Mouse (Mus musculus): ENCODE measurements around the gene Eef1akmt3. TPM values are rescaled to one million over a fixed set of nuclear protein-coding genes. Genes with fewer than 3 reads are reported as not detected.
"Not testable (repeated sequence)": the region's sequence is repeated elsewhere in the genome, so short reads cannot be mapped to it uniquely, and the experiment has no call there.

Gene Eef1akmt3
- polyA plus RNA-seq, 1 experiment: not detected

DNA sequence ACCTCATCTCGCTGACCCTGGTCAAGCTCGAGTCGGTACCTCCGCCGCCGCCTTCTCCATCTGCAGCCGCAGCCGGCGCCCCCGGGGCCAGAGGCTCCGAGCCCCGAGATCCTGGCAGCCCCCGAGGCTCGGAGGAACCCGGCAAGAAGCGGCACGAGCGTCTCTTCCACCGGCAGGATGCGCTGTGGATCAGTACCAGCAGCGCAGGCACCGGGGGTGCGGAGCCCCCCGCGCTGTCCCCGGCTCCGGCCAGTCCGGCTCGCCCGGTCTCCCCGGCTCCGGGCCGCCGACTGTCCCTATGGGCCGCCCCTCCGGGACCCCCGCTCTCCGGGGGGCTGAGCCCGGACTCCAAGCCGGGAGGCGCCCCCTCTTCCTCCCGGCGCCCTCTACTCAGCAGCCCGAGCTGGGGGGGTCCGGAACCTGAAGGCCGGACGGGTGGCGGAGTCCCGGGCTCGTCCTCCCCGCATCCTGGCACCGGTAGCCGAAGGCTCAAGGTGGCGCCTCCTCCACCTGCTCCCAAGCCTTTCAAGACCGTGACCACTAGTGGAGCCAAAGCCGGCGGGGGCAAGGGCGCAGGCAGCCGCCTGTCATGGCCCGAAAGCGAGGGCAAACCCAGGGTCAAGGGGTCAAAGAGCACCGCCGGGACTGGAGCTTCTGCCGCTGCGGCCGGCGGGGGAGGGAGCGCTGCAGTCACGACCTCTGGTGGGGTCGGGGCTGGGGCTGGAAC is 38.5 kb upstream of the Eef1akmt3 start:
- peak overlapping the region; percentile 97 for H3K27ac ChIP-seq (ENCODE audit: insufficient read depth, low read depth, low read length)
- peak overlapping the region; percentile 89 for H3K4me3 ChIP-seq (ENCODE audit: insufficient read depth, low read depth, low read length)
- WGBS: 4% methylated on average over 70 of the region's 70 CpGs
- no peak for TF ChIP-seq POLR2A (IDR thresholded peaks at IDR 0.05; ENCODE audit: insufficient read depth, low read depth, low read length)
- no peak for TF ChIP-seq CTCF (IDR thresholded peaks at IDR 0.05; ENCODE audit: insufficient read depth, low read depth, low read length)
- H3K4me1 ChIP-seq (ENCODE audit: control insufficient read depth, insufficient read depth, low read length): peaks cover 46% of the 10 kb centered on the region

DNA sequence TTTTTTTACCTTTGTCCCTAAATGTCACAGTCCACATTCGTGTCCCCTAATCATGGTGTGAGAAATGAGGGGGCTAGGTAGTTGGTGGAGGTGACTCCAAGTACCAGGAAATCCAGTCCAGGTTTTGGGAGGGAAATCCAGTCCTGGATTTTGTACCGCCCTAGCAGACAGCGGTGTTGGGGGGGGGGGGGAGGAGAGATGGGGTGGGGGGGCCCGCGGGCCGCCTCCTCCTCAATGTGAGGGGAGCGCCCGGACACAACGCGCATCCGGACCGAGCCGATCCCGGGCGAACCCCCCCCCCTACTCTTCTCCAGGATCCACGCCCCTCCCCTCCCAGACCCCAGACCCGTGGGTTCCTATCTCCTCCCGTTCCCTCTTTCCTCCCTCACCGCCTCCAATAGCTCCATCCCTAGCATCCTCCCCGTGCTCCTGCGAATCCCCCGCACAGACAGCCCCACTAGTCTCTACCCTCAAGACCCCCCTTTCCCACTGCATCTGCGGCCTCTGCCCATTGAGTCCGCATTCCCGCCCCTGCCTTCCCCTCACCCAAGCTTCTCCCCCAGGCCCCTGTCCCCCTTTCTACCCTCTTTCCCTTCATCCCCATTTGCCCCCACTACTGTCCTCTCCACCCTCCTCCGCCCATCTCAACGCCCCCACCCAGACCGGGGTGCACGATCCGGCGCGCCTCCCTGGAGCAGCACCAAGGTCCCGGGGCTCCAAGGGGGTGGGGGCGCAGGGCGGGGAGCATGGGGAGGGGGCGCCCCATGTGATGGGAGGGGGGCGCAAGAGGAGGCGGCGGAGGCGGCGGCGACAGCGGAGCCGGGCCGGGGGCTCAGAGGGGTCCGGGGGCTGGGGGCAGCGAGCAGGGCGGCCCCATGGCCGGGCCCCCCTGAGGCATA is 37.6 kb upstream of the Eef1akmt3 start:
- Histone ChIP-seq H3K4me1 (ENCODE audit: control insufficient read depth, insufficient read depth, low read length) (peaks cover 45% of the 10 kb centered on the region), H3K4me3 (ENCODE audit: insufficient read depth, low read depth, low read length) (peak overlapping the region; percentile 89), H3K27ac (ENCODE audit: insufficient read depth, low read depth, low read length) (peak overlapping the region; percentile 99)
- WGBS: 2% methylated on average over 38 of the region's 49 CpGs
- TF ChIP-seq POLR2A (IDR thresholded peaks at IDR 0.05; ENCODE audit: insufficient read depth, low read depth, low read length): 0 out of 2 replicates have a peak, but pooled peaks have one; percentile 13
- TF ChIP-seq CTCF (IDR thresholded peaks at IDR 0.05; ENCODE audit: insufficient read depth, low read depth, low read length): no peak

DNA sequence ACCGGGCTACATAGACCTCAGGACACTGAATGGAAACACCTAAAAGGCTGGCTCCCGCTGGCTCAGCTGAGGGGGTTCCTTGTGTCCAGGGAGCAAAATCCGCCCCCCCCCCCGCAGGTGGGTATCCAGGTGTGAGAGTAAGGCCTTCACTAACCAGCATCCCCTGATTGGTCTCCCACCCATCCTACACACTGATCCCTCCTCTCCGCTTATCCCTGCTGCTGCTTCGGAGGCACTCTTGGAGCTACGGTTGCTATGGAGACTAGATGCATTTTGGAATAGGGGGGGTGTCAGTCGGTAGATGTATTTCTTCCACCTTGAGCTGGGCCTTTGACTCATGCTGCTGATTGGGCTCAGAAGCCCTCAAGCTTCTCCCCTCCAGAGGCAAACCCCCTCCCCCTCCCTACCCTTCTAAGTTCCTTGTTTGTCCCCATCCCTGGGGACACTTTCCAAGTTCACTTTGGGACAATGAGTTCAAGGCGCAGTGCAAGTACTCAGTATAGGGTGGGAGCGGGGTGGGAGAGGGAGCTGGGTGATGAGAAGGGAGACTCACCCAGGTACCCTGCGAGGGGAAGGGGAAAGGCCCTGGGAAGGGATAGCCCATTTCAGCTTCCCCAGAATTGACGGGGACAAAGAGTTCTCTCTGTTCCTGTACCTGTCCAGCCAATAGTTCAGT is 36.8 kb upstream of the Eef1akmt3 start:
- 3% methylated on average over 12 of the region's 12 CpGs for WGBS
- Histone ChIP-seq H3K4me1 (ENCODE audit: control insufficient read depth, insufficient read depth, low read length) (peaks cover 41% of the 10 kb centered on the region), H3K27ac (ENCODE audit: insufficient read depth, low read depth, low read length) (peak overlapping the region; percentile 99), H3K4me3 (ENCODE audit: insufficient read depth, low read depth, low read length) (peak overlapping the region; percentile 52)
- TF ChIP-seq POLR2A (IDR thresholded peaks at IDR 0.05; ENCODE audit: insufficient read depth, low read depth, low read length): no peak

DNA sequence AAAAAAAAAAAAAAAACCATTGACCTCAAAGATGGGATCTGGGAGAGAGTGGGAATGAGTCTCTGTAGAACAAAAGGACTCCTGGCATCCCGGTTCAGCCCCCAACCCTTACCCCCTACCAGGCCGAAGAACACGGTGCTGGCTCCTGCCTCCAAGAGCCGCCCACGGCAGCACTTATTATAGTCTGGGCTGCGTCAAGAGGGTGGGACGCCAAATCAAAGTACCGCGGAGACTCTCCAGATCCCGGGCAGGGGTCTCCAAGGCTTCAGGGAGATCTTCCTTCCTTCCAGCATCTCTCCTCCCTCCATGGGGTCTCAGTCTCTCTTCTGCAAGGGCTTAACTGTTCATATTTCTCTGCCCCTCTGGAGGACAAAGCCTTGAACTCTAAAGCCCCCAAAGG is 36.2 kb upstream of the Eef1akmt3 start:
- Histone ChIP-seq H3K27ac (ENCODE audit: insufficient read depth, low read depth, low read length) (peak overlapping the region; percentile 99), H3K4me3 (ENCODE audit: insufficient read depth, low read depth, low read length) (peak overlapping the region; percentile 52), H3K4me1 (ENCODE audit: control insufficient read depth, insufficient read depth, low read length) (peaks cover 35% of the 10 kb centered on the region)
- no peak for TF ChIP-seq POLR2A (IDR thresholded peaks at IDR 0.05; ENCODE audit: insufficient read depth, low read depth, low read length)
- TF ChIP-seq CTCF (IDR thresholded peaks at IDR 0.05; ENCODE audit: insufficient read depth, low read depth, low read length): no peak
- WGBS: 8% methylated on average over 10 of the region's 10 CpGs

DNA sequence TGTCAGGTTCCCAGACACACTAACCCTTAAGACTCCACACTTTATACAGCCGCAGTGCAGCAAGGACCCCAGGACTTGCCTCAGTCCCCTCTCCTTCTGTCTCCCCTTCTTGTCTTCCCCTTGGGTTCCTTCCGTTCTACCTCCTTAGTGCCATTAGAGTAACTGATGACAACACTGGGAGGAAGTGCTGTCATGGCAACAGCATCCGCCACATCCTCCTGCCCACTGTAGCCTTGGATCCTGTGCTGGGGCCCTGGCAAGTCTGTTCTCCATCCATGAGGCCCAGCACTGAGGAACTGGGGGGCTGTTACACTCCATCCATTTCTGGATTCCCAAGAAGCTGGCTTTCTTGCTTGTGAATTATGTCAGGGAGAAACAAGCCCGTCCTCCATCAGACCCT is 34.8 kb upstream of the Eef1akmt3 start:
- Histone ChIP-seq H3K4me1 (ENCODE audit: control insufficient read depth, insufficient read depth, low read length) (peaks cover 35% of the 10 kb centered on the region), H3K4me3 (ENCODE audit: insufficient read depth, low read depth, low read length) (peak overlapping the region; percentile 12), H3K27ac (ENCODE audit: insufficient read depth, low read depth, low read length) (peak overlapping the region; percentile 48)
- TF ChIP-seq CTCF (IDR thresholded peaks at IDR 0.05; ENCODE audit: insufficient read depth, low read depth, low read length): no peak
- TF ChIP-seq POLR2A (IDR thresholded peaks at IDR 0.05; ENCODE audit: insufficient read depth, low read depth, low read length): no peak
- WGBS: 31% methylated on average over 4 of the region's 4 CpGs

DNA sequence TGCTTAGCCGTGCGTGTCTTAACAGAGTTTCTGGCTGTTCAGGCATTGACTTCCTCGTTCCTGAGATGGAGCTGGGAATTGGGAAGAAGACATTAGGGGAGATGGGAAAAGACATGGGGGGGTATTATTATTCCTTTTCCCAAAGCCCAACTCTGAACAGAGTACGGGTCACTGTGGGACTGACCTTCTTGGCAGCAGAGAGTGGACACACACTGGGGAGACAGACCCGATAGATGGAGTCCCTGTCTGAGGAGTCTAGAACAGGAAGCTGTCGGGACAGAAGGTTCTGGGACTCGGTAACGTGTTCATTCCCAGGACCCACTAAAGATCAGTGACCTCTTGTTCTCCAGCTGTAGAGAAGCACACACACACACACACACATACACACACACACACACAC is 34.3 kb upstream of the Eef1akmt3 start:
- 54% methylated on average over 8 of the region's 8 CpGs for WGBS
- H3K4me1 ChIP-seq (ENCODE audit: control insufficient read depth, insufficient read depth, low read length): peaks cover 31% of the 10 kb centered on the region
- TF ChIP-seq CTCF (IDR thresholded peaks at IDR 0.05; ENCODE audit: insufficient read depth, low read depth, low read length) (no peak), POLR2A (IDR thresholded peaks at IDR 0.05; ENCODE audit: insufficient read depth, low read depth, low read length) (no peak)
- H3K4me3 ChIP-seq (ENCODE audit: insufficient read depth, low read depth, low read length): peak overlapping the region; percentile 12
- peak overlapping the region; percentile 48 for H3K27ac ChIP-seq (ENCODE audit: insufficient read depth, low read depth, low read length)

DNA sequence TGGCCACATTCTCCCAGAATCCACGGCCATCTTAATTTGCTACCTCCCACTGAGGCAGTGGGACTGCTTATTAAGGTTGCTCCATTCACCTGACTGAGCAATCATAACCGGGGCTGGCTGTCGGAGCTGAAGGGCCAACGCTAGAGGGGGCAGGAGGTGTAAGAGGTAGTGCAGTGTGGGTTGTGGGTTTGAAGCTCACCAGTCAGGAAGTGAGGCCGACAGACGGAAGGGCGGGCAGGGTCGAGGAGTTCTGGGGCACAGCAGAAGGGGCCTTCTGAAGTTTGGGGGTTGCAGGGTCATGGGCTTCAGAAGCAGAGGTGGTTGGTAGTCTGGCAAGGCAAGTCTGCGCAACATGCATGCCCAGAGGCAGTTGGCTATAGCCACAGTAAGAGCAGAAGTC is 33.8 kb upstream of the Eef1akmt3 start, which contains the start of gene Agap2:
Gene Agap2, plus strand, starts transcription at position 205 of the 400 bp plus-strand sequence.
- Histone ChIP-seq H3K27ac (ENCODE audit: insufficient read depth, low read depth, low read length) (peak within 1 kb of the TSS; percentile 48), H3K4me1 (ENCODE audit: control insufficient read depth, insufficient read depth, low read length) (peaks cover 29% of the 10 kb centered on the region), H3K4me3 (ENCODE audit: insufficient read depth, low read depth, low read length) (peak within 1 kb of the TSS; percentile 12)
- 70% methylated on average over 9 of the region's 9 CpGs for WGBS
- no peak for TF ChIP-seq CTCF (IDR thresholded peaks at IDR 0.05; ENCODE audit: insufficient read depth, low read depth, low read length)

DNA sequence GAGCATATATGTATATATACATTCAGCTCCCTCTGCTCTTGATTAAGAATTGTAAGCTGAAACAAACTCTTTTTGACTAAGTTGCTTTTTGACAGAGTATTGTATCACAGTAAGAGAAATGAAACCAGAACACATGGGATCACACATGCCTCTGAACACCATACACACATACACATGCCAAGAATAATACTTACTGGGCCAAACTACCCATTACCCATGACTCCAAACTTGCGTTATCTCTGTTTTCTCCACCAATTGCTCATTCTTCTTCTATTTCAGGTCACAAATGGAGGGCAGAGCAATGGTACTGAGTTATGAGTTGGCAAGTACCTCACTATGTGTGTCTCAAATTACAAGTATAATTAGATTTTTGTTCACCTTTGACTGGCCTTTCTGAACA is 32.7 kb upstream of the Eef1akmt3 start:
- H3K4me1 ChIP-seq (ENCODE audit: control insufficient read depth, insufficient read depth, low read length): peaks cover 34% of the 10 kb centered on the region

DNA sequence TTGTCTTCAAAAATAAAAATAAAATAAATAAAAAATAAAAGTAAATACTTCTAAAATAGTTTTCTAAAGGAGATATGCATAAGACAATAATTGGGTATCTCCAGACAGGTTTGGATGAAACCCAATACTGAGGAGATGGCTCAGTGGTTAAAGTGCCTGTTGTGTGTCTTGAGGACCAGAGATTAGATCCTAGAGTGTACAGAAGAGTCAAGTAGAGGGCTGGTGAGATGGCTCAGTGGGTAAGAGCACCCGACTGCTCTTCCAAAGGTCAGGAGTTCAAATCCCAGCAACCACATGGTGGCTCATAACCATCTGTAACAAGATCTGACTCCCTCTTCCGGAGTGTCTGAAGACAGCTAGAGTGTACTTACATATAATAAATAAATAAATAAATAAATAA is 31.7 kb upstream of the Eef1akmt3 start:
- peaks cover 30% of the 10 kb centered on the region for H3K4me1 ChIP-seq (ENCODE audit: control insufficient read depth, insufficient read depth, low read length)
- H3K4me3 ChIP-seq (ENCODE audit: insufficient read depth, low read depth, low read length); H3K27ac ChIP-seq (ENCODE audit: insufficient read depth, low read depth, low read length): not testable (repeated sequence)
- 80% methylated on average over 2 of the region's 2 CpGs for WGBS

More for the DNA sequence above, 32.7 kb upstream of the Eef1akmt3 start:
- H3K4me3 ChIP-seq (ENCODE audit: insufficient read depth, low read depth, low read length): no peak overlapping the region
- no peak overlapping the region for H3K27ac ChIP-seq (ENCODE audit: insufficient read depth, low read depth, low read length)
- no peak for TF ChIP-seq POLR2A (IDR thresholded peaks at IDR 0.05; ENCODE audit: insufficient read depth, low read depth, low read length)
- no peak for TF ChIP-seq CTCF (IDR thresholded peaks at IDR 0.05; ENCODE audit: insufficient read depth, low read depth, low read length)
- 84% methylated on average over 1 of the region's 1 CpGs for WGBS

DNA sequence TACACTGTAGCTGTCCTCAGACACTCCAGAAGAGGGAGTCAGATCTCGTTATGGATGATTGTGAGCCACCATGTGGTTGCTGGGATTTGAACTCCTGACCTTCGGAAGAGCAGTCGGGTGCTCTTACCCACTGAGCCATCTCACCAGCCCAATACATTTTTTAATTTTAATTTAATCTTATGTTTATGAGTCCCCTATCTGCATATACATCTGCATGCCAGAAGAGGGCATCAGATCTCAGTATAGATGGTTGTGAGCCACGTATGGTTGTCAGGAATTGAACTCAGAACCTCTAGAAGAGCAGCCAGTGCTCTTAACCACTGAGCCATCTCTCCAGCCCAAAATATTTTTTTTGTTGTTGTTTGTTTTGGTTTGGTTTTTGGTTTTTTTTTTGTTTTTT is 31.0 kb upstream of the Eef1akmt3 start:
- 67% methylated on average over 4 of the region's 4 CpGs for WGBS
- not testable (repeated sequence) for H3K27ac ChIP-seq (ENCODE audit: insufficient read depth, low read depth, low read length); H3K4me3 ChIP-seq (ENCODE audit: insufficient read depth, low read depth, low read length)
- peaks cover 24% of the 10 kb centered on the region for H3K4me1 ChIP-seq (ENCODE audit: control insufficient read depth, insufficient read depth, low read length)

Measured in olfactory bulb, adult 2 months (tissue).